Mouse (Mus musculus) lung, adult 2 months (tissue): ENCODE results near the gene Rfc2.

Source experiments
- CTCF ChIP-seq: fragments of 200-500 bp; IDR thresholded peaks from 2 replicates; pipeline ENCODE4 v1.5.1; 2011; ENCODE audit warnings: mild to moderate bottlenecking, low read length, control low read depth; ENCODE audit not compliant: insufficient read depth
- POLR2A ChIP-seq: fragments of 200-500 bp; IDR thresholded peaks from 2 replicates; pipeline ENCODE4 v1.6.1; 2011; ENCODE audit warnings: low read depth, mild to moderate bottlenecking, control low read depth, low read length, borderline replicate concordance; ENCODE audit errors: extremely low read depth

GRCm38 (mm10) chr5:134532417-134532816, 48.7 kb upstream of the Rfc2 start:
- TF ChIP-seq CTCF: no peak
- no peak for TF ChIP-seq POLR2A
